Mouse (Mus musculus) retina, adult 2 months (tissue): ENCODE results near the gene Actr6.
"Not testable (repeated sequence)": the region's sequence is repeated elsewhere in the genome, so short reads cannot be mapped to it uniquely, and the experiment has no call there.

ENCODE experiments used
- DNase-seq: peaks from one replicate; pipeline ENCODE4 v3.0.0-alpha.2; 2012; ENCODE audit warnings: low read depth, low spot score

Gene Actr6

GRCm38 (mm10) chr10:89681706-89682105 is 50.4 kb downstream of the Actr6 start:
- DNase-seq = no peak

DNA sequence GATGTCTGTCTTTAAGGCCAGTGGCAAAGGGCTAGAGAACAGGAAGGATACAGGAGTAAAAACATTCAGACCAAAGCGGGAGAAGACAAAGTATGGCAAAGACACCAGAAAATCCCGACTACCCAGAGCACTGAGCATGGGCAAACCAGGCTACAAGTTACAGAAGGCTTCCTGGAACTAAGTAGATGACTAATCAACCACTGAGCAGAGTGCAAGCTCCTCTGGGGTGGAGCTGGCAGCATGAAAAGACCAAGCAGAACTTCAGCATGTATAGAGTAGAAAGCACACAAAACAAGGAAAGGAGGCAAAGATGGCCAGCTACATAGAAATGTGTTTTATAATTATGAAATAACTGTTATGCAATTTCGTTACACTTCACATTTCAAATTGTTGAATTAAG is 51.6 kb downstream of the Actr6 start:
- no peak for DNase-seq

GRCm38 (mm10) chr10:89679448-89679847 is 52.6 kb downstream of the Actr6 start:
- DNase-seq = no peak

GRCm38 (mm10) chr10:89678054-89678453 is 54.0 kb downstream of the Actr6 start:
- DNase-seq = no peak

GRCm38 (mm10) chr10:89676609-89677008 is 55.5 kb downstream of the Actr6 start:
- DNase-seq = no peak

DNA sequence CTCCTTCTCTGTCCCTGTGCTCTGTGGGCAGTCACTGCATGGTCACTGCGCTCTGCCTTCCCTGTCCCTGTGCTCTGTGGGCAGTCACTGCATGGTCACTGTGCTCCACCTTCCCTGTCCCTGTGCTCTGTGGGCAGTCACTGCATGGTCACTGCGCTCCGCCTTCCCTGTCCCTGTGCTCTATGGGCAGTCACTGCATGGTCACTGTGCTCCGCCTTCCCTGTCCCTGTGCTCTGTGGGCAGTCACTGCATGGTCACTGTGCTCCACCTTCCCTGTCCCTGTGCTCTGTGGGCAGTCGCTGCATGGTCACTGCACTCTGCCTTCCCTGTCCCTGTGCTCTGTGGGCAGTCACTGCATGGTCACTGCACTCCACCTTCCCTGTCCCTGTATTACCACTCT is 61.7 kb downstream of the Actr6 start:
- not testable (repeated sequence) for DNase-seq

DNA sequence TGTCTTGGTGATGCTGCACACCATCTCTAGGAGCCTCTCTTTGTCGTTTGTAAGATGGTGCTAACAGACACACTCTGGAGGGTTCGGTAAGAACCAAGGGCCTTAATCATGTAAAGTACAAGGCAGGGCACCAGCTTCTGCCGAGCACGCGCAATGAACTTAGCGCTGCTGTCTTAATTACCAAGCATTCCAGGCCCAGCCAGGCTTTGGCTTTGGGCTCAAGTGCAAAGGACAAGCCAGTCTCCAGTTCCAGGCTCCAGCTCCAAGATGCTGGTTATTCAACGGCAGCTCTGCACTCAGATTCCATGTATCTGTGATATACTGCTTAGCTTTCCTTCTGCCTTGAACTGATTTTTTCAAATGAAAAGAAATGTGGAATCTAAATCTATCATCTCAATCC is 64.5 kb downstream of the Actr6 start:
- no peak for DNase-seq

GRCm38 (mm10) chr10:89665679-89666078 is 66.4 kb downstream of the Actr6 start:
- DNase-seq = no peak

DNA sequence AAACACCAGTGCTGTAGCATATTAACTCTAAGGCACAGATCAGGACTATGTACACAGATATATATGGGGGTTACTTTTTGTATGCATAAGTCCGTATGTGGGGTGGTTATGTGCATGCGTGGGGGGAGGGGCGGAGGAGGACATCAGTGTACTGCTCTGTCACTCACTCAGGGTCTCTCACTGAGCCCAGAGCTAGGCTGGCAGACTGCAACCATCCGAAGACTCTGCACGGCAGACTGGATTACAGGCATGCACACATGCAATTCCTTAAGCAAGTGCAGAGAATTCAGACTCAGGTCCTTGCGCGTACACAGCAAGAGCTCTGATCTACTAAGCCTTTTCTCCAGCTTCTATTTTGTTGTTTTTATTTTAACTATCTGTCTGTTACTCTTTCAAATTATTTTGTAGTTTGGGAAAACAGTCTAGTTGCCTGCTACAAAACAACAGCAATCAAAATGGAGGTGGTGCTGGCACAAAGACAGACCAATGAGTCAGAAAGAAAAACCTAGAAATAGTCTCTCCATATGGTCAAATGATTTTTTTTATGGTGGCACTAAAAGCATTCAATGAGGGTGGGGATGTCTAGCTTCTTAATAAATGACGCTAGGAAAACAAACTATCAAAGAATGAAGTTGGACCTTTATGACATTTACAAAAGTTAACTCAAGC is 67.0 kb downstream of the Actr6 start:
- no peak for DNase-seq
